Comparison of ENCODE assay signal across 12 mouse cellular contexts in genomic region chr1:160246844-160247243, GRCm38 (mm10). TPM values are rescaled to one million over a fixed set of nuclear protein-coding genes. Genes with fewer than 3 reads are reported as not detected.
DNase-seq lines count a peak whose midpoint lies in the region; ATAC-seq and TF ChIP-seq lines count a peak whose summit lies in the region.
"Had no signal": no experiment of that assay in that cellular context is flagged by ENCODE, and none has a peak within 500 bp of the region (broad histone marks: within the 10 kb centered on the region; RNA-seq: fewer than 3 reads in every experiment).

No protein-coding gene starts in this region.

- peak; percentile 16 for DNase-seq in kidney, adult 2 months
- DNase-seq in right cerebral cortex, adult 18-20 months: peak; percentile 37
- DNase-seq in right cerebral cortex, postnatal 25 days: no peak
- peak; percentile 45 for DNase-seq in naive thymus-derived CD4-positive, alpha-beta T cell, adult 2 months (ENCODE audit: low read depth)
- DNase-seq in thymus, postnatal 14 days: no peak
- no peak for DNase-seq in natural killer cell, adult 2 months (ENCODE audit: low spot score in 2 of 2)
- DNase-seq: gastrocnemius, postnatal 10 days had no signal

- TF ChIP-seq POLR2A in kidney, adult 2 months (IDR thresholded peaks at IDR 0.05; ENCODE audit: low read depth, low read length): no peak

- H3K36me3 ChIP-seq in kidney, adult 2 months (ENCODE audit: control insufficient read depth, insufficient read depth, low read length): no peaks in the 10 kb centered on the region; the same call in 1 of the 2 replicates
- no peaks in the 10 kb centered on the region for H3K36me3 ChIP-seq in kidney, embryonic 15.5 days
- H3K36me3 ChIP-seq: heart, embryonic 13.5 days; midbrain, embryonic 15.5 days had no signal

- H3K27me3 ChIP-seq in kidney, adult 2 months (replicated peaks; ENCODE audit: control insufficient read depth, insufficient read depth, low read length): no peaks in the 10 kb centered on the region
- H3K27me3 ChIP-seq in kidney, embryonic 15.5 days: no peaks in the 10 kb centered on the region
- H3K27me3 ChIP-seq: heart, embryonic 13.5 days; midbrain, embryonic 15.5 days had no signal

- no peaks in the 10 kb centered on the region for H3K9me3 ChIP-seq in kidney, embryonic 15.5 days (replicated peaks)
- H3K9me3 ChIP-seq: heart, embryonic 13.5 days; midbrain, embryonic 15.5 days had no signal

- H3K9ac ChIP-seq in kidney, embryonic 15.5 days: no peak overlapping the region
- H3K9ac ChIP-seq: heart, embryonic 13.5 days; midbrain, embryonic 15.5 days had no signal

- TF ChIP-seq CTCF in kidney, adult 2 months (conservative IDR thresholded peaks at IDR 0.05; ENCODE audit: insufficient read depth, insufficient read length, low read depth, low read length): no peak

- H3K4me2 ChIP-seq in kidney, embryonic 15.5 days: no peak overlapping the region
- H3K4me2 ChIP-seq: heart, embryonic 13.5 days; midbrain, embryonic 15.5 days had no signal

- no peaks in the 10 kb centered on the region for H3K4me1 ChIP-seq in kidney, adult 2 months (ENCODE audit: control insufficient read depth, insufficient read depth, low read length)
- no peaks in the 10 kb centered on the region for H3K4me1 ChIP-seq in kidney, embryonic 15.5 days
- H3K4me1 ChIP-seq: midbrain, embryonic 15.5 days had no signal

- H3K27ac ChIP-seq in kidney, adult 2 months (ENCODE audit: insufficient read depth, low read depth, low read length): no peak overlapping the region
- no peak overlapping the region for H3K27ac ChIP-seq in kidney, embryonic 15.5 days
- H3K27ac ChIP-seq: heart, embryonic 13.5 days; midbrain, embryonic 15.5 days had no signal

- no peak overlapping the region for H3K4me3 ChIP-seq in kidney, adult 2 months (ENCODE audit: insufficient read depth, low read depth, low read length)
- H3K4me3 ChIP-seq in kidney, embryonic 15.5 days (replicated peaks): no peak overlapping the region
- H3K4me3 ChIP-seq: heart, embryonic 13.5 days; midbrain, embryonic 15.5 days had no signal

- ATAC-seq in kidney, embryonic 15.5 days (replicated peaks; ENCODE audit: low FRiP score): no peak
- peak; percentile 30 for ATAC-seq in activated CD4-positive, CD25-positive, alpha-beta regulatory T cell, adult 4 months
- ATAC-seq: intestine, embryonic 16.5 days; midbrain, embryonic 15.5 days had no signal

- WGBS in kidney, adult 2 months: 64% methylated on average over 4 of the region's 4 CpGs
- 73% methylated on average over 4 of the region's 4 CpGs for WGBS in kidney, embryonic 15.5 days

RNA-seq across cellular contexts. Expression of gene Cacybp, which starts 34.2 kb away (rescaled TPM):
- 5.6 and 8.1 TPM in 2 replicates for polyA plus RNA-seq in kidney, adult 2 months (2012; rRNA removed)
- polyA plus RNA-seq in kidney, embryonic 15.5 days (2015; fragmentation: Nextera tagmentation; extraction: Ambion mirVana): 229 and 252 TPM in 2 replicates
- polyA plus RNA-seq in activated CD4-positive, CD25-positive, alpha-beta regulatory T cell, adult 4 months (2017; shearing (Covaris generic)): 100 to 1,000 TPM; 114 to 115 TPM

RNA-seq across cellular contexts. Expression of gene Mrps14, which starts 51.8 kb away (rescaled TPM):
- polyA plus RNA-seq in kidney, adult 2 months (2012; rRNA removed): 42.3 and 53.5 TPM in 2 replicates
- 256 and 291 TPM in 2 replicates for polyA plus RNA-seq in kidney, embryonic 15.5 days (2015; fragmentation: Nextera tagmentation; extraction: Ambion mirVana)
- polyA plus RNA-seq in activated CD4-positive, CD25-positive, alpha-beta regulatory T cell, adult 4 months (2017; shearing (Covaris generic)): 100 to 1,000 TPM; 251 to 260 TPM

Comparison
In these comparisons a context has a peak if more than half of its experiments do, and no peak if none do; other contexts are left out.
1. DNase-seq: peak in kidney, adult 2 months (single experiment), right cerebral cortex, adult 18-20 months (single experiment) and naive thymus-derived CD4-positive, alpha-beta T cell, adult 2 months (single experiment); none in right cerebral cortex, postnatal 25 days (single experiment), thymus, postnatal 14 days (single experiment) and natural killer cell, adult 2 months (0 of 2).
2. RNA of gene Cacybp, which starts 34.2 kb away (polyA plus RNA-seq): 229 to 252 TPM in kidney, embryonic 15.5 days and 114 to 115 TPM in activated CD4-positive, CD25-positive, alpha-beta regulatory T cell, adult 4 months; 5.6 to 8.1 TPM in kidney, adult 2 months; every median in the first group is over 10 times any median in the second.